Mouse (Mus musculus): ENCODE results near the gene Rusc2. TPM values are rescaled to one million over a fixed set of nuclear protein-coding genes. Genes with fewer than 3 reads are reported as not detected.

The Rusc2 gene
- 1.3 TPM for polyA plus RNA-seq (2014; fragmentation: Illumina TruSeq; extraction: RNeasy Lipid Tissue Mini Kit (QIAGEN cat#74804); ENCODE audit: low read depth, low replicate concordance)

GRCm38 (mm10) chr4:43381408-43382154, at the start of gene Rusc2:
TSS of gene Rusc2 (plus strand) at chr4:43381979.

GRCm38 (mm10) chr4:43428946-43429345, 47.2 kb downstream of the Rusc2 start, which contains the start of gene Fam166b:
TSS of gene Fam166b (minus strand) at chr4:43429134.

GRCm38 (mm10) chr4:43441639-43442038, 59.9 kb downstream of the Rusc2 start, which contains the start of gene Tesk1:
TSS of gene Tesk1 (plus strand) at chr4:43441939.

GRCm38 (mm10) chr4:43454041-43454836, 72.5 kb downstream of the Rusc2 start, which contains the start of gene Cd72:
TSS of gene Cd72 (minus strand) at chr4:43454628.

Other genes with a start within 250 kb of the Rusc2 start
- 38.0 TPM for gene Atp8b5, start 114.8 kb upstream of the Rusc2 start, polyA plus RNA-seq (2014; fragmentation: Illumina TruSeq; extraction: RNeasy Lipid Tissue Mini Kit (QIAGEN cat#74804); ENCODE audit: low read depth, low replicate concordance)
- 0.35 TPM for gene Fam166b, start 47.2 kb downstream of the Rusc2 start, polyA plus RNA-seq (2014; fragmentation: Illumina TruSeq; extraction: RNeasy Lipid Tissue Mini Kit (QIAGEN cat#74804); ENCODE audit: low read depth, low replicate concordance)
- gene Tesk1, start 60.0 kb downstream of the Rusc2 start, polyA plus RNA-seq (2014; fragmentation: Illumina TruSeq; extraction: RNeasy Lipid Tissue Mini Kit (QIAGEN cat#74804); ENCODE audit: low read depth, low replicate concordance): 13.6 TPM
- 0.14 TPM for gene Cd72, start 72.6 kb downstream of the Rusc2 start, polyA plus RNA-seq (2014; fragmentation: Illumina TruSeq; extraction: RNeasy Lipid Tissue Mini Kit (QIAGEN cat#74804); ENCODE audit: low read depth, low replicate concordance)
- not detected for gene Sit1, start 101.8 kb downstream of the Rusc2 start, polyA plus RNA-seq (2014; fragmentation: Illumina TruSeq; extraction: RNeasy Lipid Tissue Mini Kit (QIAGEN cat#74804); ENCODE audit: low read depth, low replicate concordance)
- 2.4 TPM for gene Ccdc107, start 110.9 kb downstream of the Rusc2 start, polyA plus RNA-seq (2014; fragmentation: Illumina TruSeq; extraction: RNeasy Lipid Tissue Mini Kit (QIAGEN cat#74804); ENCODE audit: low read depth, low replicate concordance)
- gene Arhgef39, start 117.7 kb downstream of the Rusc2 start, polyA plus RNA-seq (2014; fragmentation: Illumina TruSeq; extraction: RNeasy Lipid Tissue Mini Kit (QIAGEN cat#74804); ENCODE audit: low read depth, low replicate concordance): 5.1 TPM
- not detected for gene Car9, start 125.0 kb downstream of the Rusc2 start, polyA plus RNA-seq (2014; fragmentation: Illumina TruSeq; extraction: RNeasy Lipid Tissue Mini Kit (QIAGEN cat#74804); ENCODE audit: low read depth, low replicate concordance)
- gene Tpm2, start 141.8 kb downstream of the Rusc2 start, polyA plus RNA-seq (2014; fragmentation: Illumina TruSeq; extraction: RNeasy Lipid Tissue Mini Kit (QIAGEN cat#74804); ENCODE audit: low read depth, low replicate concordance): 2.8 TPM
- 12.2 TPM for gene Creb3, start 180.4 kb downstream of the Rusc2 start, polyA plus RNA-seq (2014; fragmentation: Illumina TruSeq; extraction: RNeasy Lipid Tissue Mini Kit (QIAGEN cat#74804); ENCODE audit: low read depth, low replicate concordance)
- 39.2 TPM for gene Tln1, start 180.7 kb downstream of the Rusc2 start, polyA plus RNA-seq (2014; fragmentation: Illumina TruSeq; extraction: RNeasy Lipid Tissue Mini Kit (QIAGEN cat#74804); ENCODE audit: low read depth, low replicate concordance)
- gene Rgp1, start 196.7 kb downstream of the Rusc2 start, polyA plus RNA-seq (2014; fragmentation: Illumina TruSeq; extraction: RNeasy Lipid Tissue Mini Kit (QIAGEN cat#74804); ENCODE audit: low read depth, low replicate concordance): 2.8 TPM
- 8.7 TPM for gene Gba2, start 196.9 kb downstream of the Rusc2 start, polyA plus RNA-seq (2014; fragmentation: Illumina TruSeq; extraction: RNeasy Lipid Tissue Mini Kit (QIAGEN cat#74804); ENCODE audit: low read depth, low replicate concordance)
- gene Msmp, start 202.5 kb downstream of the Rusc2 start, polyA plus RNA-seq (2014; fragmentation: Illumina TruSeq; extraction: RNeasy Lipid Tissue Mini Kit (QIAGEN cat#74804); ENCODE audit: low read depth, low replicate concordance): not detected
- 0.94 TPM for gene Npr2, start 250.0 kb downstream of the Rusc2 start, polyA plus RNA-seq (2014; fragmentation: Illumina TruSeq; extraction: RNeasy Lipid Tissue Mini Kit (QIAGEN cat#74804); ENCODE audit: low read depth, low replicate concordance)